Mouse (Mus musculus): Measurements from ENCODE around the gene Tppp2. TPM values are rescaled to one million over a fixed set of nuclear protein-coding genes. Genes with fewer than 3 reads are reported as not detected.

Tppp2 gene
- total and polyA plus RNA-seq, 3 experiments, result not detected

DNA sequence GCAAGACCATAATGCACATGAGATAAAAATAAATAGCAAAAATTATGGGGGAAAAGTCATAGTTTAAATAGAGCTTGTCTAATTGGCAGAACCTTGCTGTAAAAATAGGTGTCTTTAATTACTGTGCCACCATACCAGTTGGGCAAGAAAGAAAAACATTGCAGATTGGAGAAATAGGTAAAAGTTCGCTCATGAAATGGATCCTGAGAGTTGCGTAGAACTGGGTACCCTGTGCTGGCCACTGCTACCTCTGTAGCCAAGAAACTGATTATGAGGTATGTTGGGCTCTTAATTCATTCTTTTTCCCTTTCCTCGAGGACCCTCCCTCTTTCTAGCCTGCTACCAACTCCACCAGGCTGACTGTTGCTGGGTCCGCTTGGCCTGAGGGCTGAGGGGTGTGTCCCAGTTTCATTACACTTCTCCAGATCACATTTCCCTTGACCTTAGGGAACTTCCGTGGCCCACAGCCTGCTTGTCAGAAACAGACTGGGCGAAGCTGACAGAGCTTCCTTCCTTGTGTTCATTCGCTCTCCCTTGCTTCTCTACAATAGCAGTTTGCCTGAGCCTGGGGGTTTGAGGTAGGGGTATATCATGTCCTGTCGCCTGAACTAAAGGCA lies 22.8 kb downstream of the Tppp2 start:
- in situ Hi-C loops (cut with MboI; ENCODE audit: low pct_ligation_motif_present, low pct_unique_long_range_greater_than_20kb, low sequenced_read_pairs), result no loop called here
- Histone ChIP-seq H3K36me3 (replicated peaks in 1 of 2; ENCODE audit: control insufficient read depth in 1 of 2, insufficient read depth in 1 of 2, low read length in 1 of 2) (no peaks in the 10 kb centered on the region), H3K9ac (ENCODE audit: insufficient read depth, low read depth) (no peak overlapping the region), H3K27ac (ENCODE audit: insufficient read depth, low read depth) (no peak overlapping the region), H3K79me2 (replicated peaks; ENCODE audit: control insufficient read depth, extremely low read depth, insufficient read depth, poor library complexity, severe bottlenecking) (no peaks in the 10 kb centered on the region), H3K4me1 (ENCODE audit: control insufficient read depth in 1 of 2, insufficient read depth in 2 of 2) (peaks cover 2 to 15% of the 10 kb centered on the region in 2 experiments; a peak in 2 of 4 replicates), H3K4me2 (ENCODE audit: insufficient read depth, low read depth, poor library complexity, severe bottlenecking) (peak overlapping the region; percentile 2; the same call in 1 of the 2 replicates), H3K9me3 (replicated peaks; ENCODE audit: low read length) (peaks cover 12% of the 10 kb centered on the region), H3K4me3 (replicated peaks in 1 of 3; ENCODE audit: low read depth in 2 of 3, low read length in 2 of 3, poor library complexity in 1 of 3) (no peak overlapping the region), H3K27me3 (replicated peaks) (no peaks in the 10 kb centered on the region)
- TF ChIP-seq MAFK (IDR thresholded peaks at IDR 0.05; ENCODE audit: insufficient replicate concordance, low read length), result no peak
- no peak for TF ChIP-seq ZNF384 (IDR thresholded peaks at IDR 0.05; ENCODE audit: low read depth, low read length)
- TF ChIP-seq ZC3H11A (IDR thresholded peaks at IDR 0.05; ENCODE audit: low read depth, low read length), result no peak
- no peak for TF ChIP-seq USF1 (IDR thresholded peaks at IDR 0.05; ENCODE audit: low read depth, low read length)
- no peak for TF ChIP-seq TCF12 (IDR thresholded peaks at IDR 0.05; ENCODE audit: low read depth, low read length)
- no peak for TF ChIP-seq PAX5 (IDR thresholded peaks at IDR 0.05; ENCODE audit: low read length)
- no peak for TF ChIP-seq IRF4 (IDR thresholded peaks at IDR 0.05; ENCODE audit: low read depth, low read length)
- TF ChIP-seq NELFE (IDR thresholded peaks at IDR 0.05; ENCODE audit: low read depth, low read length), result no peak
- no peak for TF ChIP-seq SIN3A (IDR thresholded peaks at IDR 0.05; ENCODE audit: low read length)
- TF ChIP-seq ELF1 (IDR thresholded peaks at IDR 0.05; ENCODE audit: low read depth, low read length), result no peak
- no peak for TF ChIP-seq TBP (conservative IDR thresholded peaks at IDR 0.05; ENCODE audit: low read depth, low read length)
- TF ChIP-seq E2F4 (IDR thresholded peaks at IDR 0.05; ENCODE audit: insufficient replicate concordance, low read depth, low read length), result no peak
- TF ChIP-seq KAT2A (IDR thresholded peaks at IDR 0.05; ENCODE audit: insufficient replicate concordance, low read length), result no peak
- no peak for DNase-seq (ENCODE audit: extremely low read depth)
- dilution Hi-C loops (cut with MboI; ENCODE audit: extremely low pct_ligation_motif_present, extremely low pct_unique_long_range_greater_than_20kb, low sequenced_read_pairs), result no loop called here

DNA sequence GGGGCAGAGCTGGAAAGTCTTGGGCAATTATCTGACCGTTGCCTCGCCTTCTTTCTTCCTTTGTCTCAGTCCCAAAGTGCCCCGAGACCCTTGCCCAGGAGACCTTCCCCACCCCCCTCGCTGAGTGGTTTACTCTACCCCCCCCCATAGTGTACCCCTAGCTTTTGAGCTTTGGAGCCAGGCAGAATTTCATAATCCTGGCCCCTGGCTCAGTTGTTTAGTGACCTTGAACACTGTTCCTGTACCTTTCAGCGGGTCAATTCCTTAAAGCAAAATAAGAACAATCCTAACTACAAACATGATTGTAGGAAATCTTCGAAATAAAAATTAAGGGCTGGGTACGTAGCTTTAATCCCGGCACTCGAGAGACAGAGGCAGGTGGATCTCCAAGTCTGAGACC lies 23.4 kb downstream of the Tppp2 start:
- in situ Hi-C loops (cut with MboI; ENCODE audit: low pct_ligation_motif_present, low pct_unique_long_range_greater_than_20kb, low sequenced_read_pairs) (no loop called here), dilution Hi-C loops (cut with MboI; ENCODE audit: extremely low pct_ligation_motif_present, extremely low pct_unique_long_range_greater_than_20kb, low sequenced_read_pairs) (no loop called here)
- no peak overlapping the region for H3K4me3 ChIP-seq (replicated peaks in 1 of 3; ENCODE audit: low read depth in 2 of 3, low read length in 2 of 3, poor library complexity in 1 of 3)
- H3K36me3 ChIP-seq (replicated peaks in 1 of 2; ENCODE audit: control insufficient read depth in 1 of 2, insufficient read depth in 1 of 2, low read length in 1 of 2), result no peaks in the 10 kb centered on the region
- H3K79me2 ChIP-seq (replicated peaks; ENCODE audit: control insufficient read depth, extremely low read depth, insufficient read depth, poor library complexity, severe bottlenecking), result no peaks in the 10 kb centered on the region
- peak overlapping the region; percentile 2; the same call in 1 of the 2 replicates for H3K4me2 ChIP-seq (ENCODE audit: insufficient read depth, low read depth, poor library complexity, severe bottlenecking)
- TF ChIP-seq ZNF384 (IDR thresholded peaks at IDR 0.05; ENCODE audit: low read depth, low read length) (no peak), IRF4 (IDR thresholded peaks at IDR 0.05; ENCODE audit: low read depth, low read length) (no peak), USF2 (conservative IDR thresholded peaks at IDR 0.05; ENCODE audit: low read depth, low read length) (no peak), MEF2A (IDR thresholded peaks at IDR 0.05; ENCODE audit: borderline replicate concordance, low read depth, low read length) (no peak), CTCF (conservative IDR thresholded peaks at IDR 0.05 in 1 of 2, IDR thresholded peaks at IDR 0.05 in 1 of 2; ENCODE audit: low read depth in 2 of 2, low read length in 2 of 2) (no peak), MAFK (IDR thresholded peaks at IDR 0.05; ENCODE audit: insufficient replicate concordance, low read length) (no peak), E2F4 (IDR thresholded peaks at IDR 0.05; ENCODE audit: insufficient replicate concordance, low read depth, low read length) (no peak), MXI1 (IDR thresholded peaks at IDR 0.05; ENCODE audit: low read depth, low read length) (no peak), TCF12 (IDR thresholded peaks at IDR 0.05; ENCODE audit: low read depth, low read length) (no peak), BHLHE40 (IDR thresholded peaks at IDR 0.05; ENCODE audit: low read depth, low read length) (no peak), RCOR1 (conservative IDR thresholded peaks at IDR 0.05; ENCODE audit: low read depth, low read length) (no peak), NRF1 (IDR thresholded peaks at IDR 0.05; ENCODE audit: low read depth, low read length) (no peak), MAX (IDR thresholded peaks at IDR 0.05; ENCODE audit: low read length) (no peak), USF1 (IDR thresholded peaks at IDR 0.05; ENCODE audit: low read depth, low read length) (no peak), RAD21 (IDR thresholded peaks at IDR 0.05; ENCODE audit: low read depth, low read length) (no peak)
- H3K4me1 ChIP-seq (ENCODE audit: control insufficient read depth in 1 of 2, insufficient read depth in 2 of 2), result peaks cover 2 to 15% of the 10 kb centered on the region in 2 experiments; a peak in 2 of 4 replicates
- H3K9me3 ChIP-seq (replicated peaks; ENCODE audit: low read length), result peaks cover 9% of the 10 kb centered on the region
- DNase-seq (ENCODE audit: extremely low read depth), result no peak
- H3K27ac ChIP-seq (ENCODE audit: insufficient read depth, low read depth), result no peak overlapping the region
- no peak overlapping the region for H3K9ac ChIP-seq (ENCODE audit: insufficient read depth, low read depth)
- no peaks in the 10 kb centered on the region for H3K27me3 ChIP-seq (replicated peaks)
